Mouse (Mus musculus): ENCODE results near the gene Trim16. TPM values are rescaled to one million over a fixed set of nuclear protein-coding genes. Genes with fewer than 3 reads are reported as not detected.

Trim16 gene
- polyA plus RNA-seq (2014; fragmentation: Illumina TruSeq; extraction: RNeasy Lipid Tissue Mini Kit (QIAGEN cat#74804); ENCODE audit: low read depth, low replicate concordance) = 81.2 TPM

DNA sequence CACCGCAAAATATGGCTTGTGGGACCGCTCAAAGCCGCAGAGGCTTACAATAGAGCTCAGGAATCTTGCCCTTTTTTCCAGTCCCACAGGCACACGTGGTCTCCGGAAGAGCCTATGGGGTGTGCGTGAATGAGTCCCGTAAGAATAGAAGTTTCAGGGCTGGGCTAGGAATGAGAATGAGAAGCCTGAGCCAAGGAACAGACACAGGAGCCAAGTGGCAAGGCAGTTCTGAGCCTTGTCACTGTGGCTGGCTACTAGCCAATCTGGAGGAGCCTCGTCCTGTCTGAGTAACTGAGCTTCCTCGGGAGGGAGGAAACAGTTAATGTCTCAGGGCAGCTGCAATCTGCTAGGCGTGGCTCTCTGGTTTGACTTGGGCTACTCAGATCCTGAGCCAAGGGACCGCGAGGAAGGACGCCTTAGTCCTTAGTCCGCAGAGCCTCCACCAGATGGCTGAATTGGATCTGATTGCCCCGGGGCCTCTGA lies at the start of gene Trim16:
TSS of gene Trim16 (plus strand) at position 173 of the 483 bp plus-strand sequence.

GRCm38 (mm10) chr11:62788935-62789616 lies 31.0 kb upstream of the Trim16 start, which contains the start of gene Zfp286:
Gene Zfp286, minus strand, starts transcription at chr11:62789462.

DNA sequence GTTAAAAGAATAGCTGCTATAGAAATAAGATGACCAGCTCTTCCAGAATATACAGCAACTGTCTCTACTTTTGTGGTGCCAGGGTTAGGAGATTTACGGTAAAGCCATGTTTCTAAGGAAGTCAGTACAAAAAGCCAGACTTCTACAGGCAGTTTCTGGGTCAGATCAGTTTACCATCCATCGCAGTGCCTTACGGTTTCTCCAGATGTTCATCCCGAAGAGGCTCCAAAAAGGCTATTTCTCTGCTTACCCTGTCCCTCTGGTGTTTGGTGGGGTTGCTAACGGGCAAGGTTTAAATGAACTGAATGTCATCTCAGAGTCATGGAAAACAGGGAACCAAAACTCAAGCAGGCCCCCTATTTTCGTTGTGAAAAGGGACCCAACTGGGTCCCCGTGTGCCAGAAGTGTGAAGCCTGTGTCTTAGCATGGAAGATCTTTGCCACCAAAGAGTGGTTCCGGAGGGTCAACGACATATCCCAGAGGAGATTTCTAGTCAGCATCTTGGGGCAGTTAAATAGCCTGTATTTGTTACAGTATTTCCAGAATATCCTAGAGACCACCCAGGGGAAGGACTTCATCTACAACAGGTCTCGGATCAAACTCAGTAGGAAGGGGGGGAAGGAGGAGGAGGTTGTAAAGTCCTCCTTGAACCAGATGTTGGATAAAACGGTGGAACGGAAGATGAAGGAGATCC lies 27.1 kb downstream of the Trim16 start, which contains the start of gene Fbxw10:
TSS of gene Fbxw10 (plus strand) at position 109 of the 694 bp plus-strand sequence.

DNA sequence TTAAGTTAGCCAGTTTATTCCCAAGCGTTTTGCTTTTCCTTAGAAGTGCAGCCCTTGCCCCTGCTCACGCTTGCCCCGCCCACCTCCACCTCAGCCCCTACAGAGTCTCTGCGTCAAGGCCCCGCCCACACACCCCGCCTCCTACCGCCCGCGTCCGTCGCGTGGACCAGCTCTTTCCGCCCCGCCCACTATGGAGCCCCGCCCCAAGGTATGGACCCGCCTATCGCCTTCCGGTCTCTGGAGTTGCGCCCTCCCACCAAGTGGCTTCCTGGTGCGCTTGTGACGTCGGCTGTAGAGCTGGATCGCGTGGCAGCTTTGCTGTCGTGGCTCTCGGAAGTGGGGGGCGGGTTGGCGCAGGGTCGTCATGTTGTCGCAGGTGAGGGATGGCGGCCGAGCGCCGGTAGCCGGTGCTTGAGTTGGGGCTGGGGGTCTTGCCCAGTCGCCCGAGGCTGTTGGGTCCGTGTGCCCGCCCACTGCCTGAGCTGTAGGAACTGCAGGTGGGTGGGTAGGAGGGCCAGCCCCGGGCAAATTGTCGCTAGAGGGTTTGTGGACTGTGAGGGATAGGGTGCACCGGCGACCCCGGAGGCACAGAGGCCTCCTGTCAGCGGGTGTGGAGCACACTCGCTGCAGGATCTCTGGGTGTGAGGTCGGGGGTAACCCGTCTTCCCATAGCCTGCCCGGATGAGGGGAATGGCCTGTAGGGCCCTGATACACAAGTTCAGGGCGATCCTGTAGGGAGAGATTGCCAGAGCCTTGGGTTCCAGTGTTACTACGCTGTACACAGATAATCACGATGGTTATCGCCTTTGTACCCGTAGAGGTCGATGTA lies 59.4 kb downstream of the Trim16 start, which contains the start of gene Tvp23b:
TSS of gene Tvp23b (plus strand) at position 236 of the 829 bp plus-strand sequence.

Other genes starting within 250 kb of the Trim16 start
- gene Trpv2, start 245.7 kb upstream of the Trim16 start, polyA plus RNA-seq (2014; fragmentation: Illumina TruSeq; extraction: RNeasy Lipid Tissue Mini Kit (QIAGEN cat#74804); ENCODE audit: low read depth, low replicate concordance) = 0.35 TPM
- 31.1 TPM for gene Lrrc75a, start 171.7 kb upstream of the Trim16 start, polyA plus RNA-seq (2014; fragmentation: Illumina TruSeq; extraction: RNeasy Lipid Tissue Mini Kit (QIAGEN cat#74804); ENCODE audit: low read depth, low replicate concordance)
- gene Mmgt2, start 171.6 kb upstream of the Trim16 start, polyA plus RNA-seq (2014; fragmentation: Illumina TruSeq; extraction: RNeasy Lipid Tissue Mini Kit (QIAGEN cat#74804); ENCODE audit: low read depth, low replicate concordance) = 27.4 TPM
- 5.0 TPM for gene Zfp287, start 88.3 kb upstream of the Trim16 start, polyA plus RNA-seq (2014; fragmentation: Illumina TruSeq; extraction: RNeasy Lipid Tissue Mini Kit (QIAGEN cat#74804); ENCODE audit: low read depth, low replicate concordance)
- not detected for gene Gm10428, start 67.1 kb upstream of the Trim16 start, polyA plus RNA-seq (2014; fragmentation: Illumina TruSeq; extraction: RNeasy Lipid Tissue Mini Kit (QIAGEN cat#74804); ENCODE audit: low read depth, low replicate concordance)
- gene Zfp286, start 30.8 kb upstream of the Trim16 start, polyA plus RNA-seq (2014; fragmentation: Illumina TruSeq; extraction: RNeasy Lipid Tissue Mini Kit (QIAGEN cat#74804); ENCODE audit: low read depth, low replicate concordance) = 2.6 TPM
- gene Fbxw10, start 26.8 kb downstream of the Trim16 start, polyA plus RNA-seq (2014; fragmentation: Illumina TruSeq; extraction: RNeasy Lipid Tissue Mini Kit (QIAGEN cat#74804); ENCODE audit: low read depth, low replicate concordance) = 2.4 TPM
- gene Tvp23b, start 59.2 kb downstream of the Trim16 start, polyA plus RNA-seq (2014; fragmentation: Illumina TruSeq; extraction: RNeasy Lipid Tissue Mini Kit (QIAGEN cat#74804); ENCODE audit: low read depth, low replicate concordance) = 178 TPM
- not detected for gene Cdrt4, start 131.0 kb downstream of the Trim16 start, polyA plus RNA-seq (2014; fragmentation: Illumina TruSeq; extraction: RNeasy Lipid Tissue Mini Kit (QIAGEN cat#74804); ENCODE audit: low read depth, low replicate concordance)
- not detected for gene Tekt3, start 241.4 kb downstream of the Trim16 start, polyA plus RNA-seq (2014; fragmentation: Illumina TruSeq; extraction: RNeasy Lipid Tissue Mini Kit (QIAGEN cat#74804); ENCODE audit: low read depth, low replicate concordance)